Mouse (Mus musculus): ENCODE results near the gene Cnrip1. TPM values are rescaled to one million over a fixed set of nuclear protein-coding genes. Genes with fewer than 3 reads are reported as not detected.

Gene Cnrip1
- polyA plus RNA-seq (2015; fragmentation: Illumina TruSeq; extraction: RNeasy Lipid Tissue Mini Kit (QIAGEN cat#74804); ENCODE audit: insufficient read depth, low replicate concordance), result 15.0 TPM

DNA sequence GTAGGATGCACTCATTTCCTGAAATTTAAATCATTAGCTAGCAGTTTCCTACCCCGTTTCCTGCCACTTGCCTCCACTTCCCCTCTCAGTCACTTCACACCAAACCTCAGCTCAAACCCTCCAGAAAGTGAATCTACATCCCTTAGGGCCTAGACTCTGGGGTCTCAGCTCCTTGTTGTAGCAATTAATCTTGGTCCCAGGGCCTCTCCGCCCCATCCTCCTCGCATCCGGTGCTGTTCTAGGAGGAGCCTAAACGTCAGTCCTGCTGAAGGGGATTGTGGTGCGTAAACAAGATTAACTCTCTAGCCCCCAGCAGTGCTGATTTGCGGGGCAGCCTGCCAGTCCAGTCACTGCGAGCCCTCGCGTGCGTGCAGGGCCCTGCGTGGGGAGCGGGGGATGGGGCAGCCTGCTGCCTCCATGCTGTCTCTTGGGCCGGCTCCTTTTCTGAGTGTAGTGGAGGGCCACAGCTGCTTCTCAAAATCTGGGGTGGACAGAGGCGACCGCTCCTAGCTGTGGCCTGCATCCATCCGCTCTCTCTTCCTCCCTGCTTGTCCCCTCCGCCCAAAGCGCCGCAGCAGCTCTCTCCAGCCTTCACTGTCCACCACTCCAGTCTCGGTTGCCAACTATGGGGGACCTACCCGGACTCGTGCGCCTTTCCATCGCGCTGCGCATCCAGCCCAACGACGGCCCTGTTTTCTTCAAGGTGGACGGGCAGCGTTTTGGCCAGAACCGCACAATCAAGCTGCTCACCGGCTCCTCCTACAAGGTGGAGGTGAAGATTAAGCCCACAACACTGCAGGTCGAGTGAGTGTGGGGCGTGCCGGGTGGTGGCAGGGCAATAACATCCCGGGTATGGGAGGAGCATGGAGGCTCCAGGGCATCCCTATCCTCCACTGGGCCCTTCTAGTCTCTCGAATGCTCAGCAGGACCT is at the start of gene Cnrip1, which contains the start of gene Plek:
Gene Cnrip1, plus strand, starts transcription at position 42 of the 931 bp plus-strand sequence.
Gene Plek, minus strand, starts transcription at position 837 of the 931 bp plus-strand sequence.

Other genes starting within 250 kb of the Cnrip1 start
- 9.4 TPM for gene Fbxo48, start 100.2 kb upstream of the Cnrip1 start, polyA plus RNA-seq (2015; fragmentation: Illumina TruSeq; extraction: RNeasy Lipid Tissue Mini Kit (QIAGEN cat#74804); ENCODE audit: insufficient read depth, low replicate concordance)
- 217 TPM for gene Plek, start 795 bp downstream of the Cnrip1 start, polyA plus RNA-seq (2015; fragmentation: Illumina TruSeq; extraction: RNeasy Lipid Tissue Mini Kit (QIAGEN cat#74804); ENCODE audit: insufficient read depth, low replicate concordance)
- 149 TPM for gene Ppp3r1, start 107.7 kb downstream of the Cnrip1 start, polyA plus RNA-seq (2015; fragmentation: Illumina TruSeq; extraction: RNeasy Lipid Tissue Mini Kit (QIAGEN cat#74804); ENCODE audit: insufficient read depth, low replicate concordance)
- gene Wdr92, start 130.5 kb downstream of the Cnrip1 start, polyA plus RNA-seq (2015; fragmentation: Illumina TruSeq; extraction: RNeasy Lipid Tissue Mini Kit (QIAGEN cat#74804); ENCODE audit: insufficient read depth, low replicate concordance), result 17.1 TPM
- 40.3 TPM for gene Pno1, start 160.0 kb downstream of the Cnrip1 start, polyA plus RNA-seq (2015; fragmentation: Illumina TruSeq; extraction: RNeasy Lipid Tissue Mini Kit (QIAGEN cat#74804); ENCODE audit: insufficient read depth, low replicate concordance)
- gene C1d, start 206.0 kb downstream of the Cnrip1 start, polyA plus RNA-seq (2015; fragmentation: Illumina TruSeq; extraction: RNeasy Lipid Tissue Mini Kit (QIAGEN cat#74804); ENCODE audit: insufficient read depth, low replicate concordance), result 81.6 TPM